Mouse (Mus musculus) kidney, postnatal 36 days (tissue): ENCODE measurements around the gene Btg3.
"Not testable (repeated sequence)": the region's sequence is repeated elsewhere in the genome, so short reads cannot be mapped to it uniquely, and the experiment has no call there.

Experiments used
- DNase-seq, 2 experiments: peaks; one replicate each; pipeline ENCODE4 v3.0.0; 2021 to 2022; ENCODE audit warnings: mixed read lengths in 2 of 2

Btg3 gene

GRCm38 (mm10) chr16:78376745-78377570, at the start of gene Btg3:
Gene Btg3 (minus strand): TSS chr16:78377192.
- peak; percentile 89 to 94 for DNase-seq

- DNase-seq, result no peak
These were observed 40.7 kb upstream of the Btg3 start for GRCm38 (mm10) chr16:78417733-78418132.

- DNase-seq, result no peak
These were observed 39.5 kb upstream of the Btg3 start for GRCm38 (mm10) chr16:78416500-78416899.

DNA sequence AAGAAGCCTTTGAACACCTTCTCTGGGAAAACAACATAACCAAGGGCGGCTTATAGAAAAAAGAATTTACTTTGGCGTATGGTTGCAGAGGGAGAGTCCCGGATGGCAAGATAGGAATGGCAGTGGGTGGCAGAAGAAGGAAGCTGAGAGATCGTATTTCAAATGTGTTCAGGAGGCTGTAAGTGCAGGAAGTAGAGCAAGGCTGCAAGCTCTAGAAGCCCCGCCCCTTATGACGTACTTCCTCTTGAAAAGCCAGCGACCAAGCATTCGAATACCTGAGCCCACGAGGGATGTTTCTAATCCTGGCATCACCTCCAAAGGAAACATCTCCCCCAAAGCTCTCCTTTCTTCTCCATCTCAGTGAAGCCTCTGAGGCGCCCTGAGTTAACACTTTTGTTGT, 33.0 kb upstream of the Btg3 start:
- DNase-seq, result no peak

DNA sequence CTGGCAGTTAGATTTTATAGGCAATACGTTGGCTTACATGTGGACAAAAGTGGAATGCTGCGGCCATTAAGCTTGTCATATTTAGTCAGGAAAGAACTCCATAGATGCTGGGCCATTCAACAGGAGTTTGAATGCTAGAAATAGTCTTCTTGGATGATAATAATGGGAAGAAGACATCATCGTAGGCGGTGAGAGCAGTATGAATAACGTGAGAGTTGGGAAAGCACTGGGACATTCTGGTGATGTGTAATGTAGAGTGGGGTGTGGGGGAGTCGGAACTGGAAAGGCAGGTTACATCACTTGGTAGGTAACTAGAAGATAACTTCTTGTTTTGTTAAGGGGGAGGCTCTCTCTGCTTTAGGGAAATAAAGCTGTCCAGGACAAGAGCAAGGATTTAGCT, 30.9 kb upstream of the Btg3 start:
- DNase-seq, result no peak

DNA sequence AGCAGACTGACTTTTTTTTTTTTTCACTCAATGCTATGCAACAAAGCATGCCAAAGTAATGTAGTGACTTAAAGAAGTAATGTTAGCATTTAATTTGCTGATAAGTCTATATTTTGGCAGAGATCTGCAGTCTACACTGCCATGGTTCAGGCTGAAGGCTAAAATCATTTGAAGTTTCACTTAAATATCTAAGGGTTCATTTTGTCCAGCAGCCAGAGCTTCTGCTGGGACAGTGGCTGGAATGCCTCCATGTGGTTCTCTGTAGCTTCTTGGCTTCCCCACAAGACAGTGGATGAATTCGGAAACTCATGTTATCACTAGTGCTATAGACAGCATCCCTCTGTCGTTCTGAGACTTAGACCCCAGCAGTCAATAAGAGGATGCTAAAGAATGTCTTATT, 29.7 kb upstream of the Btg3 start:
- DNase-seq, result no peak

GRCm38 (mm10) chr16:78402316-78402715, 25.3 kb upstream of the Btg3 start:
- DNase-seq, result no peak

DNA sequence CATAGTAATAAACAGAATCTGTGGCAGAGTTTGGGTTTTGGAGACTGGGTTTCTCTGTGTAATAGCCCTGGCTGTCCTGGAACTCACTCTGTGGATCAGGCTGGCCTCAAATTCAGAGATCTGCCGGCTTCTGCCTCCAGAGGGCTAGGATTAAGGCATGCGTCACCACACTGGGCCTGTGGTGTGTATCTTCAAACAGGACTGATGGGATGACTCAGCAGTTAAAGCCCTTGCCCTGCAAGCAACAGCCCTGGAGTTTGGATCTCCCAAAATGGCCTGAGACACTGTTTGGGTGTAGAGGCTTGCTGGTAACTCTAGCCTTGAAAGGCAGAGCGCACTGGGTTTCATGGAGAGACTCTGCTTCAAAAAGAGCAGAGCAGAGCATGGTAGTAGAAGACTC, 22.4 kb upstream of the Btg3 start:
- DNase-seq, result no peak

- no peak for DNase-seq
These were observed 21.7 kb upstream of the Btg3 start for GRCm38 (mm10) chr16:78398734-78399133.

GRCm38 (mm10) chr16:78391354-78391753, 14.4 kb upstream of the Btg3 start:
- DNase-seq, result no peak

DNA sequence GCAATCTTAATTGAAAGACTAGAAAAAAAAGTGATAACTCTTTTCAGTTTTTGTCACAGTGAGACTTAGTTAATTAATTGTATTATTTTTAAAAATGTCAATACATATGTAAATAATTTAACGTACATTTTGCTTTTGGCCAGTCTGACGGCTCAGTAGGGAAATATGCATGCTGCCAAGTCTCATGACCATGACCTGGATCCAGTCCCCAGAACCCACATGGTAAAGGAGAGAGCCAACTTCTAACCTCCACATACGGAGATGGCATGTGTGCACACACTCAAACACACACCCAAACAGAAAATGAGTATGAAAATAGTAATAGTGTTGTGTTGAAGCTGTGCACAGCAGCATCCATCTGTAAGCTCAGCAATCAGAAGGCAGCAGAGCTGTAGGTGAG, 13.0 kb upstream of the Btg3 start:
- DNase-seq, result no peak

- DNase-seq, result no peak
These were observed 12.1 kb upstream of the Btg3 start for GRCm38 (mm10) chr16:78389122-78389521.

DNA sequence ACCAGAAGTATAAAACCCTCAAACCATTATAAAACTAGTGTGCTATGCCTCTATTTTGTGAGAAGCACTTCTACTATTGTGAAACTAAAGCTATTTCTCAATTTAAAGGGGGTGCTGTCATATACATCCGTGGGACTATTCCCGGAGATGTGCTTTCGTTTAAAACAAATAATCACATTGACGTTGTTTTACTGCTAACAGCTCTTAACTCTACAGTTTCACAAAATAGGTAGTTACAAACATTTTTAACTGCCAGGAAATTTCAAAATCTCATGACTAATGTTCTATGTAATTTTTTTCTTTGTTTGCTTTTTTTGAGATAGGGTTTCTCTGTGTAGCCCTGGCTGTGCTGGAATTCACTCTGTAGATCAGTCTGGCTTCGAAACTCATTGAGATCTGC, 1.5 kb upstream of the Btg3 start:
- DNase-seq, result no peak

- peak; percentile 31 to 70 for DNase-seq
These were observed 936 bp downstream of the Btg3 start for GRCm38 (mm10) chr16:78375821-78376691.

DNA sequence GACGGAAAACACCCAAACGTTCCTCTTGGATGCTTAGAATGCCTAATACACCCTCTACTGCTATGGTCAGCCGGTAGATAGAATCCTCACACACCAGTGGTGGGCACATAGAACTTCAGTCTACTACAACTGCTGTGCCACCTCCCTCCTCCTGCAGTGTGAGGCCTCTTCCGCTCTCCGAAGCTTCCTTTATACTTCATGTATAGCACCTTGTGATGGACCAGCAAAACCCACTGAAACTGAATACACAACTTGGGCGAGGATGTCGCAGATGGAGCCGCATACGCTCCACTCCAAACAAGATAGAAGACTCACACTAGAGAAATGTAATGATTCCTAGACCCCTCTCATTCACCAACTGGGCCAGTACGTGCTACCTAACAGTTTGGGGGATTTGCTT, 1.8 kb downstream of the Btg3 start:
- DNase-seq, result no peak

GRCm38 (mm10) chr16:78373743-78374142, 3.2 kb downstream of the Btg3 start:
- no peak for DNase-seq

- DNase-seq, result no peak
These were observed 4.2 kb downstream of the Btg3 start for GRCm38 (mm10) chr16:78372786-78373185.

GRCm38 (mm10) chr16:78371491-78372046, 5.4 kb downstream of the Btg3 start:
- DNase-seq, result peak; percentile 25 to 39

- DNase-seq, result not testable (repeated sequence)
These were observed 12.4 kb downstream of the Btg3 start for GRCm38 (mm10) chr16:78364554-78364953.

GRCm38 (mm10) chr16:78361466-78361865, 15.5 kb downstream of the Btg3 start:
- no peak for DNase-seq

DNA sequence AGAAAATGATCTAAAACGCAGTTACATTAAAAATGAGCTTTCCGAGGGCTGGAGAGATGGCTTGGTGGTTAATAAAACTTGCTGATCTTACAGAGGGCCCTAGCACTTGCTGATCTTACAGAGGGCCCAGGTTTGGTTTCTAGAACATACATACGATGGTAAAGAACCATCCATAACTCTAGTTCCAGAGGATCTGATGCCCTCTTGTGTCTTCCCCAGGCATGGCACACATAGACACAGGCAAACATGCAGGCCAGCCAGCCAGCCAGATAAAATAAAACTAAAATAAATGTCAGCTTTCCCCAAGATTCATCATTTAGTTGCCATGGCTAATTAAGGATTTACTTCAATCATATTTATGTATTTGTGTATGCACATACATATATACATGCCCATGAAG, 19.2 kb downstream of the Btg3 start:
- peak in 1 of 2 experiments; percentile 33 for DNase-seq

- no peak for DNase-seq
These were observed 29.6 kb downstream of the Btg3 start for GRCm38 (mm10) chr16:78347328-78347926.

DNA sequence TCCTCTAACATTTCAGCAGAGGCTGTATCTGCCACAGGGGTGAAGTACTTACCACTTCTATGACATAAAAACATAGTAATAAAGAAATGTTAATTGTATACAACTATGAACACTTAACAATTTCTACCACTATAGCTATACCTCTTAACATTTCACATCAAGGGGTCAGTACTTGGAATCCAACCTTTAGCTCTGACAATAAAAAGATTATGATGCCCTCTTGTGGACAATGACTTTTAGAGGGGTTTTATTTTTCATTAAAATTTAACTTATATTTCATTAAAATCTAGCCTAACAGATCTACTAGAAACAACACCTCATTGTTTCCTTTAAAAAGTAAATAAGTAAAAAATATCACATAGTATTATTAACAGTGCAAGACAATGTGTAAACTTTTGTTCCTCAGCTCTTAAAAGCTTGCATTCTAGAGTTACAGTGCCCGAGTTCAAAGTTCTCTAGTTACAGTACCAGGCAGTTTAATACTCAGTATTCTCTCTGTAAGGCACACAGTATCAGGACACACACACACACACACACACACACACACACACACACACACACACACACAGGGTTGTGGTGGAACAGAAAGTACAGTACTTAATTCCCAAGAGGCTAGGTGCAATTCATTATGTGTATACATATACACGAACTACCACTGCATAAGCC, 30.2 kb downstream of the Btg3 start:
- no peak for DNase-seq
